Mouse (Mus musculus) left cerebral cortex, postnatal 14 days (tissue): ENCODE measurements around the gene Ddx43. TPM values are rescaled to one million over a fixed set of nuclear protein-coding genes. Genes with fewer than 3 reads are reported as not detected.

Experiments used
- DNase-seq, 2 experiments: peaks; one replicate each; pipeline ENCODE4 v3.0.0; 2021 to 2022; ENCODE audit warnings: low spot score in 2 of 2, mixed read lengths in 1 of 2
- intact Hi-C: fragments of 180-260 bp; cut with DNase I; formaldehyde crosslinking; loops from one replicate; pipeline ENCODE4 v1.15.1; 2025
- total RNA-seq, 2 experiments: library from RNA; stranded (reverse); gene quantifications; 2 replicates each; pipeline ENCODE4 v1.2.3; 2021

Gene Ddx43
- total RNA-seq, 2 experiments from 2014 or later: not detected

GRCm38 (mm10) chr9:78369786-78370185, 25.8 kb upstream of the Ddx43 start:
- DNase-seq: no peak
- intact Hi-C loops: no loop called here

DNA sequence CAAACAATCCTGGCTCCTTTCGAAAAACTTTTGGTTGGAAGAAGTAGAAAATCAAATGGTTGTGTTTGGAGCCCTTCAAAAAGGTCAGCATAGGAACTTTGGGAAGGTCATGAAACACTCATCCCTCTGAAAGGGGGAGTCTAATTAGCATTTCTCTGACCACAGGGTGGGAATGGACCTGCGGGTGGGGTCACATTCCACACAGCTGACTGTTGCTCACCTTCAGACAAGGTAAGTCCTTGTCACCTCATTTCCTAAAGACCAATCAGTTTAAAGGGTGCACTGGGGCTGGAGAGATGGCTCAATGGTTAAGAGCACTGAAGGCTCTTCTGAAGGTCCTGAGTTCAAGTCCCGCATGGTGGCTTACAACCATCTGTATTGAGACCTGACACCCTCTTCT, 24.1 kb upstream of the Ddx43 start:
- intact Hi-C loops: no loop called here
- DNase-seq: no peak

- no peak for DNase-seq
- intact Hi-C loops: no loop called here
Measured at GRCm38 (mm10) chr9:78372827-78373504, 22.6 kb upstream of the Ddx43 start.

GRCm38 (mm10) chr9:78374397-78374796, 21.2 kb upstream of the Ddx43 start:
- intact Hi-C loops: no loop called here
- DNase-seq: no peak

DNA sequence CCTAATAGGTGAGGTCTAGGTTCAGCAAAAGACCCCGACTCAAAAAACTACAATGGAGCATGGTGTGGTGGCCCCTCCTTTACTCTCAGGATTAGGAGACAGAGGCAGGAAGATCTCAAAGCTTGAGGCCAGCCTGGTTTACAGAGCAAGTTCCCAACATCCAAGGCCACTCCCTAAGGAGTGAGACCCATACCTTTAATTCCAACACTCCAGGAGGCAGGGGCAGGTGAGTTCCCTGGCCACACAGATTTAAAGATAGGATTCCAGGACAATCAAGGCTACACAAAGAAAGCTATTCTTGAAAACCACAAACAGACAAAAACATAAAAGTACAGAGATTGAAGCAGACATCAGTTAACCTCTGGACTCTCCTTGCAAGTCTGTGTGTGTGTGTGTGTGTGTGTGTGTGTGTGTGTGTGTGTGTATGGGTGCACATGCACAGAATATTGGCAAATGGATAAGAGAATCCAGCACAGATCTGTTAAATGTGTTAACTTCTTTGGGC, 20.6 kb upstream of the Ddx43 start:
- DNase-seq: no peak
- intact Hi-C loops: no loop called here

DNA sequence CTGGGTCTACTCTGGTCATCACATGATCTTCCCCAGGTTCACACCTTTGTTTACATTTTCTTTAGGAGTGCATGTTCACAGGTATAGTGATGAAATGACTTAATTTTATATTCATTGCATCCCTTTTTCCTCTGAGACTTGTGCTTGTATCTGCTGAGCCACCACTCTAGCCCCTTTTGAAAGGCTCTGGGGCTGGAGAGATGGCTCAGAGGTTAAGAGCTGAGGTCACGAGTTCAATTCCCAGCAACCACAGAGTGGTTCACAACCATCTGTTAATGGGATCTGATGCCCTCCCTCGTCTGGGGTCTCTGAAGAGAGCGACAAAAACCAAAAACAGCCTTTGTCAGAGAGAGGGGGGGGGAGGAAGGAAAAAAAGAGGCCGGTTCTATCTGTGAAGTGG, 20.1 kb upstream of the Ddx43 start:
- no peak for DNase-seq
- intact Hi-C loops: no loop called here

GRCm38 (mm10) chr9:78377546-78377945, 18.0 kb upstream of the Ddx43 start:
- no peak for DNase-seq
- intact Hi-C loops: no loop called here

- DNase-seq: peak; percentile 39
- intact Hi-C loops: no loop called here
Measured at GRCm38 (mm10) chr9:78378113-78378785, 17.3 kb upstream of the Ddx43 start, which contains the start of gene Ooep. TSS of gene Ooep (minus strand) at chr9:78378725.

GRCm38 (mm10) chr9:78385893-78386292, 9.7 kb upstream of the Ddx43 start:
- intact Hi-C loops: no loop called here
- no peak for DNase-seq

DNA sequence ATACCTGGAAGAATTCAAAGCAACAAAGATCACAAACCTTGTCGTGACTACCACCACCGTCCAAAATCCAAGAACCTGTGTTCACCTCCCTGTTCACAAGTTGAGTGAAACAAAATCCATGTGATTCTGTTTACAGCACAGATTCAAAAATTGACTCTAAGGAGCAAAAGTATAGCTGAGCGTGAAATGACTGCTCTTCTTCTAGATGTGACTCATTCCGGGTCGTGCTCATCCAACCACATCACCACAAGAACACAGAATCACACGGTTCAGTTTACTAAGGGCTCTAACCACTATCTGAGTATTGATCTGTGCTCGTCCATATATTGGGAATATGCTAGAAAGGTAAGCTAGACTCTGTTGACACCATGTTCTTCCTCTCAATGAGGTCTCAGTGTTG, 8.6 kb upstream of the Ddx43 start:
- DNase-seq: no peak
- intact Hi-C loops: no loop called here

- intact Hi-C loops: no loop called here
- no peak for DNase-seq
Measured at GRCm38 (mm10) chr9:78389981-78390380, 5.6 kb upstream of the Ddx43 start.

- intact Hi-C loops: no loop called here
- no peak for DNase-seq
Measured at GRCm38 (mm10) chr9:78393741-78394140, 1.8 kb upstream of the Ddx43 start.

- intact Hi-C loops: no loop called here
- DNase-seq: peak in 1 of 2 experiments; percentile 4
Measured at GRCm38 (mm10) chr9:78394602-78395001, 975 bp upstream of the Ddx43 start.

DNA sequence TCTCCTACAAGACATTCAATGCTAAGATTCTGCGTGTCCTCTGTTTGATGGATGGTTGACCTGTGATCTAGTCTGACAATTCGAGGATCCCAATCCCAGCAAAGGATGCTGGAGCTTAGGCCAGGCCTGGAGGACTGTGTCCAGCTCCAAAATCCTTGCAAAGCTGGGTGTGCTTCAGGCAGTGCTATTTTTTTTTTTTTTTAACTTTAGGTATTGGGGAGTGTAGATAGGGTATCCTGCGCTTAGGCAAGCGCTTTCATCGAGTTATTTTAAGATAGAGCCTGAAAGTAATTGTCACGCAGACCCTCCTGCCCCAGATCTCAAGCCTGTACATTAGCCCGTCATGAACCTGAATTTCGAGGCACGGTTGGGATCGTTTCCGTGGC, 340 bp upstream of the Ddx43 start:
- intact Hi-C loops: no loop called here
- no peak for DNase-seq

GRCm38 (mm10) chr9:78396517-78396916, 940 bp downstream of the Ddx43 start:
- intact Hi-C loops: no loop called here
- DNase-seq: no peak

DNA sequence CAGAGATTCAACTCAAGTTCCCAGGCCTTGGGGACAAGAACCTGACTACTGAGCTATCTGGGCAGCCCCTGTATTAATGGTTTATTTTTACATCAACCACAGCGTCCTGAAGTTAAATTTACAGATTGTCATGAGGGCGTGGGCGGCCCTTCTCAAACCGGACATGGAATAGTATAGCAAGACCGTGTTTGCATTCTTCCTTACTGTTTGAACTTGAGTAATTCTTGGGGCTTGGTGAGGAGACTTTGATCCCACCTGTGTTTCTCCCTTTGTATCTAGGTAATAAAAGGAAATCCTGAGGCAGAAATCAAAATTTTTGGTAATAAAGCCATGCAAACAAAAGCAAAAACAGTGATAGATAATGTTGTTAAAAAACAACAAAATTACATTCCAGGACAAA, 5.0 kb downstream of the Ddx43 start:
- intact Hi-C loops: no loop called here
- no peak for DNase-seq

DNA sequence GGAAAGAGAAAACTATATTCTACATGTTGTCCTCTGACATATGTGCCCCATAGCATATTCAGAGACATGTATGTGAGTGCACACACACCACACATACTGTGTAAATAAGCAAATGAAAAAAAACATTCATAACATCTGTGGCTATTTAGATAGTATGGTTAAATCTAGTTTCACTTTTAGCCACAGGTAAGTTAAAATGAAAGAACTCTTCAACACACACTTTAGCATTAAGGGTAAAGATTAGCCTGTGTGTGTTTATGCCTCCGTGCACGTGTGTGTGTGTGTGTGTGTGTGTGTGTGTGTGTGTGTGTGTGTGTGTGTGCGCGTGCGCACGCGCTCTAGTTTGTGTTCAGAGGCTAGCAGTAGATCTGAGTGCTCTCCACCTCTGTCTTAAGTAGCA, 6.0 kb downstream of the Ddx43 start:
- no peak for DNase-seq
- intact Hi-C loops: no loop called here

DNA sequence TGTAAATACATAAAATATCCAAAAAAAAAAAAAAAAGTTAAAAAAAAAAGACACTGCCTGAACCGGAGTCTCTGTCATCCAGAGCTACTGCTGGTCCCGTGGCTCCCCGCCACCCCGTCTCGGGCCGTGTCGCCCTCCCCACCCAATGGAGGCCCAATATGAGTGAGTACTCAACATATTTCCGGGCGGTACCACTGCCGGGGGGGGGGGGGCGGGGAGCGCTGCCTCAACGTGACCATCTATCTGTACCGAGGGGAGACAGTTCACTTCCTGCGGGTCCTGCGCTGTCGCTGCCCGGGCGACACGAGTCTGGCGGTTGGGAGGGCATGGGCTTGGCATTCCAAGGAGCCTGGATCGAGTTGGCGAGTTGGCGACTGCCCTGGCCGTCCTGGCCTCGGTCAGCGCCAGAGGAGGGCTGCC, 31.8 kb downstream of the Ddx43 start:
- intact Hi-C loops: no loop called here
- no peak for DNase-seq

DNA sequence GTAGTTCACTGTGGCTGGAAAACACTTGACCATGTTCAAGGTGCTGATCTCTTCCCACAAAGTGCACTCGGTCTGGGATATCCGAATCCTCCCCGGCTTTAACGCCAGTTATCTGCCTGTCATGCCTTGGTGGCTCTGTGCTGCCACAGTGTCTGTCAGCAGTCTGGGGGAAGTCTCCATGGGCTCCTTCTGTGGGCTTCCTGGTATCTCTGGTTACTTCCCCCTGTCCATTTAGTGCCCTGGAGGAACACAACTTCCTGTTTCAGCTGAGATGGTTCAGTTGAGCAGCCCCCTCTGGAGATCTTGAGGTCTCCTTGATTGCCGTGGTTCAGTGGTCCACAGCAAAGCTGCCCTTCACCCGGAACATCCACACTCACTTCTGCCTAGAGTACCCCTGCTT, 32.6 kb downstream of the Ddx43 start:
- DNase-seq: no peak
- intact Hi-C loops: no loop called here

DNA sequence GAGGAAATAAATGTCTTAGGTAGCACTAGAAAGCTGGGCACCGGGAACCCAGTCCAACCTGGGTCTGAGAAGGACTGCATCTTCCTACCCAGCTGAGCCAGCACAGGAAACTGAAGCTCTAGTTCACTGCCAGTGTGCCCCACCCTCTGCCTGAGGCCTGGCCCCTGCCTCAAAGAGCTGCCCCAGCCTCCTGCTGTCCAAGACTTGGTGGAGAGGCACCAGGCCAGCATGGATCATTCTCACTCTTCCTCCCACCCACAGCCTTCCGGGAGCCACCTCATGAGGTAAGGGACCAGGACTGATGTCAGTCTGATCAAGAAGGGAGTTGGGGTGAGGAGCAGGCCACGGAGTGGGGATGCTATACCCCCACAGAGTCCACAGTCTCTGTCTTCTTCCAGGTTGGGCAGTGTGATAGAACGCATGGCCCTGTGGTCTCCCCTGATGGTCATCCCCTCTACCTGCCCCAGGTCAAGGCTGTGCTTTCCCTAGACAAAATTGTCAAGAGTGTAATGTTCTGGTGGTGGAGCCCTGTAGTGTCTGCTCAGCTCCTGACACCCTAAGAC, 33.4 kb downstream of the Ddx43 start:
- no peak for DNase-seq
- intact Hi-C loops: no loop called here

DNA sequence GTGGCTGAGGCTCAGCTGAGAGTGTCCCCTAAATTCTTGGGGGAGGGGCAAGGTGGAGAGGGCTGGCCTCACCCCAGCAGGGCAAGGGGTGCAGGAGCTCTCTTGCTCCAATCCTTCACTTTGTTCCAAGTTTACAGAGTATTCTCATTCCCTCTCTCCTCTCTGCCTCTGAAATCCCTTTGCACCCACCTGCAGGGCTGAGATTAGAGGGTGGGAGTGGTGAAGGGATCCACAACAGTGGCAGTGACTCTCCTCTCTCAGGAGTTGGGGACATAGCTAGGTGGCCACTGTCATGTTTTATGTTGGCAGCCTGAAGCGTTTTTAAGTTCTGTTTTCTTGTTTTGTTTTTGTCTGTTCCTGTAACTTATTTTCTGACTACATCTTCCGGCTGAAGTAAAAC, 34.0 kb downstream of the Ddx43 start:
- intact Hi-C loops: no loop called here
- no peak for DNase-seq
